Mouse (Mus musculus): ENCODE data around the gene Tmprss12.

DNA sequence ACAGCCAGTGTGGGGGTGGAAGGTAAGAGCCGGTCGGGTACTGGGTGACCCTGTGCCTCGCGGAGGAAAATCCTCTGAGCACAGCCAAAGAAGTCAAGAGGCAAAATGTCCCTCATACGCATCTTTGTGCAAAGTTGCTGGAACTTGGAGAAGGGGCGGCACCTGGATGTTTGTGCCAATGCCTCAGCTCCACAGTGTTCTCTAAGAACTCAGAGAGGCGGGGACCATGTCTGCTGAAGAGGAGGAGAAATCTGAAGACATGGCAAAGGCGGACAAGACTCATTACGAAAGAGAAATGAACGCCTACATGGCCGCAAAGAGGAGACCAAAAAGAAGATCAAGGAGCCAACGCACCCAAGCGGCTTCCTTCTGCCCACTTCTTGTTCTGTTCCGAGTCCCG lies 20.9 kb downstream of the Tmprss12 start:
- TF ChIP-seq MAX (IDR thresholded peaks at IDR 0.05; ENCODE audit: low read depth) (no peak), POLR2A (IDR thresholded peaks at IDR 0.05; ENCODE audit: insufficient read length, low read depth) (no peak), POLR2AphosphoS2 (IDR thresholded peaks at IDR 0.05; ENCODE audit: insufficient read length, low read depth) (no peak), TCF12 (IDR thresholded peaks at IDR 0.05; ENCODE audit: insufficient read depth, poor library complexity, severe bottlenecking) (no peak), CEBPB (IDR thresholded peaks at IDR 0.05; ENCODE audit: insufficient read depth, poor library complexity, severe bottlenecking) (no peak)
